ENCODE assay signal across 30 mouse cellular contexts in genomic region chr1:173371586-173371985, GRCm38 (mm10). TPM values are rescaled to one million over a fixed set of nuclear protein-coding genes. Genes with fewer than 3 reads are reported as not detected.
DNase-seq lines count a peak whose midpoint lies in the region; ATAC-seq and TF ChIP-seq lines count a peak whose summit lies in the region.
"Had no signal": no experiment of that assay in that cellular context is flagged by ENCODE, and none has a peak within 500 bp of the region (broad histone marks: within the 10 kb centered on the region; RNA-seq: fewer than 3 reads in every experiment).

No protein-coding gene starts in this region.

- H3K9ac ChIP-seq in heart, adult 2 months (ENCODE audit: low read depth, low read length) = no peak overlapping the region
- no peak overlapping the region for H3K9ac ChIP-seq in forebrain, postnatal 0 days
- H3K9ac ChIP-seq: embryonic facial prominence, embryonic 15.5 days; forebrain, embryonic 12.5 days; heart, embryonic 13.5 days; hindbrain, embryonic 14.5 days; liver, embryonic 14.5 days; neural tube, embryonic 12.5 days had no signal

- no peak for ATAC-seq in forebrain, postnatal 0 days

- 64% methylated on average over 6 of the region's 6 CpGs for WGBS in heart, adult 2 months
- 79% methylated on average over 6 of the region's 6 CpGs for WGBS in forebrain, postnatal 0 days

- no peak for TF ChIP-seq CTCF in heart, adult 2 months (IDR thresholded peaks at IDR 0.05)
- no peak for TF ChIP-seq CTCF in brain, embryonic 14.5 days (IDR thresholded peaks at IDR 0.05; ENCODE audit: borderline replicate concordance, extremely low read depth, insufficient read depth, insufficient read length)
- TF ChIP-seq CTCF in forebrain, postnatal 0 days (IDR thresholded peaks at IDR 0.05; ENCODE audit: low read depth) = no peak

- no peaks in the 10 kb centered on the region for H3K79me2 ChIP-seq in heart, adult 2 months (replicated peaks; ENCODE audit: control insufficient read depth, insufficient read depth, low read length)

- no peak for TF ChIP-seq POLR2A in heart, adult 2 months (IDR thresholded peaks at IDR 0.05; ENCODE audit: insufficient read depth, low read depth, low read length)
- no peak for TF ChIP-seq POLR2A in brain, embryonic 14.5 days (IDR thresholded peaks at IDR 0.05; ENCODE audit: borderline replicate concordance, extremely low read depth, insufficient read depth, insufficient read length, poor library complexity, severe bottlenecking)

- no peaks in the 10 kb centered on the region for H3K9me3 ChIP-seq in forebrain, postnatal 0 days (ENCODE audit: low read length)
- H3K9me3 ChIP-seq: embryonic facial prominence, embryonic 10.5 days; embryonic facial prominence, embryonic 15.5 days; forebrain, embryonic 12.5 days; heart, embryonic 13.5 days; midbrain, embryonic 10.5 days; neural tube, embryonic 12.5 days had no signal

- intact Hi-C loops in heart, adult 2 months (cut with DNase I) = no loop called here

- DNase-seq in heart, adult 11 months = peak; percentile 53
- no peak for DNase-seq in heart, adult 2 months
- peak; percentile 32 for DNase-seq in brain, embryonic 14.5 days (ENCODE audit: low read depth)
- DNase-seq in cerebellum, adult 8-10 months = peak; percentile 87
- DNase-seq in cerebellum, postnatal 25 days = peak; percentile 86 to 91
- DNase-seq in forebrain, postnatal 0 days = no peak
- no peak for DNase-seq in heart, adult 8-10 months (ENCODE audit: low spot score)
- DNase-seq: adrenal gland, adult 8-10 months; gastrocnemius, postnatal 25 days; heart, adult 18-20 months; heart, postnatal 10 days; kidney, adult 18-20 months; kidney, postnatal 4 days; layer of hippocampus, postnatal 36 days; liver; lung, adult 2 months; lung, postnatal 10 days; right cerebral cortex, postnatal 4 days; thymus, postnatal 4 days had no signal

- no peak overlapping the region for H3K4me2 ChIP-seq in forebrain, postnatal 0 days (ENCODE audit: low read depth)
- H3K4me2 ChIP-seq: embryonic facial prominence, embryonic 15.5 days; forebrain, embryonic 12.5 days; heart, embryonic 13.5 days; hindbrain, embryonic 14.5 days; neural tube, embryonic 12.5 days had no signal

- no peaks in the 10 kb centered on the region for H3K36me3 ChIP-seq in heart, adult 2 months (ENCODE audit: control insufficient read depth, insufficient read depth, low read length)
- no peaks in the 10 kb centered on the region for H3K36me3 ChIP-seq in forebrain, postnatal 0 days (ENCODE audit: insufficient read depth)
- H3K36me3 ChIP-seq: embryonic facial prominence, embryonic 10.5 days; embryonic facial prominence, embryonic 15.5 days; forebrain, embryonic 12.5 days; G1E; heart, embryonic 13.5 days; midbrain, embryonic 10.5 days; neural tube, embryonic 12.5 days had no signal

- TF ChIP-seq EP300 in heart, adult 2 months (IDR thresholded peaks at IDR 0.05; ENCODE audit: insufficient read depth, low read depth, low read length) = no peak

- no peak overlapping the region for H3K27ac ChIP-seq in heart, adult 2 months
- H3K27ac ChIP-seq in forebrain, postnatal 0 days (ENCODE audit: low read depth, low read length) = no peak overlapping the region
- H3K27ac ChIP-seq: embryonic facial prominence, embryonic 10.5 days; embryonic facial prominence, embryonic 15.5 days; forebrain, embryonic 12.5 days; heart, embryonic 13.5 days; hindbrain, embryonic 14.5 days; liver, embryonic 14.5 days; midbrain, embryonic 10.5 days; neural tube, embryonic 12.5 days had no signal

- H3K4me3 ChIP-seq in heart, adult 2 months = no peak overlapping the region
- no peak overlapping the region for H3K4me3 ChIP-seq in forebrain, postnatal 0 days (ENCODE audit: low read depth, low read length)
- H3K4me3 ChIP-seq: embryonic facial prominence, embryonic 10.5 days; embryonic facial prominence, embryonic 15.5 days; forebrain, embryonic 12.5 days; heart, embryonic 13.5 days; midbrain, embryonic 10.5 days; myocyte; neural tube, embryonic 12.5 days had no signal

- peaks cover 6% of the 10 kb centered on the region for H3K27me3 ChIP-seq in heart, adult 2 months (ENCODE audit: control insufficient read depth, insufficient read depth, low read length)
- H3K27me3 ChIP-seq in forebrain, postnatal 0 days (ENCODE audit: insufficient read depth, low read length) = no peaks in the 10 kb centered on the region
- H3K27me3 ChIP-seq: forebrain, embryonic 12.5 days; neural tube, embryonic 12.5 days had no signal

- H3K4me1 ChIP-seq in heart, adult 2 months (ENCODE audit: control insufficient read depth, insufficient read depth, low read length) = no peaks in the 10 kb centered on the region
- H3K4me1 ChIP-seq in forebrain, postnatal 0 days (ENCODE audit: insufficient read depth) = 0 out of 2 replicates have a peak, but pooled peaks cover 5% of the 10 kb centered on the region

RNA-seq across cellular contexts. Expression of gene Cadm3, which starts 4.1 kb away (rescaled TPM):
- total RNA-seq in heart, adult 2 months (2021) = 1 to 10 TPM; 1.6 to 2.6 TPM
- 4.1 and 8.1 TPM in 2 replicates for polyA plus RNA-seq in heart, adult 2 months (2012; rRNA removed)
- polyA plus RNA-seq in brain, embryonic 14.5 days (2012; rRNA removed) = 282 and 393 TPM in 2 replicates
- total RNA-seq in forebrain, postnatal 0 days (2014; rRNA removed) = 278 and 354 TPM in 2 replicates
- 25.6 and 41.0 TPM in 2 replicates for polyA plus RNA-seq in forebrain, postnatal 0 days (2015; fragmentation: Nextera tagmentation; extraction: Ambion mirVana)
- total RNA-seq in heart, adult 8-10 months (2022) = 1 to 10 TPM; 1.8 to 2.8 (median 2.6) TPM
- polyA plus RNA-seq: G1E had no signal

RNA-seq across cellular contexts. Expression of gene Aim2, which starts 20.9 kb away (rescaled TPM):
- total RNA-seq in heart, adult 2 months (2021) = 1 to 10 TPM; 1.1 to 1.4 TPM
- 0.82 and 1.4 TPM in 2 replicates for polyA plus RNA-seq in heart, adult 2 months (2012; rRNA removed)
- 3.2 and 5.3 TPM in 2 replicates for polyA plus RNA-seq in brain, embryonic 14.5 days (2012; rRNA removed)
- 2.3 and 4.5 TPM in 2 replicates for total RNA-seq in forebrain, postnatal 0 days (2014; rRNA removed)
- 1.1 and 1.8 TPM in 2 replicates for polyA plus RNA-seq in forebrain, postnatal 0 days (2015; fragmentation: Nextera tagmentation; extraction: Ambion mirVana)
- total RNA-seq in heart, adult 8-10 months (2022) = 1 to 10 TPM in 3 of 4 experiments, under 1 TPM in 1; 0.65 to 3.1 (median 1.4) TPM
- polyA plus RNA-seq: G1E had no signal

RNA-seq across cellular contexts. Expression of gene Ackr1, which starts 38.0 kb away (rescaled TPM):
- under 1 TPM in 1 of 2 experiments, not detected in 1; 0.59 TPM for total RNA-seq in heart, adult 2 months (2021)
- 1.4 and 1.8 TPM in 2 replicates for polyA plus RNA-seq in heart, adult 2 months (2012; rRNA removed)
- polyA plus RNA-seq in brain, embryonic 14.5 days (2012; rRNA removed) = 87.4 and 106 TPM in 2 replicates
- 29.0 and 32.8 TPM in 2 replicates for total RNA-seq in forebrain, postnatal 0 days (2014; rRNA removed)
- polyA plus RNA-seq in forebrain, postnatal 0 days (2015; fragmentation: Nextera tagmentation; extraction: Ambion mirVana) = 11.5 and 14.0 TPM in 2 replicates
- under 1 TPM; 0.23 to 0.56 (median 0.37) TPM for total RNA-seq in heart, adult 8-10 months (2022)
- total RNA-seq: G1E; hematopoietic stem cell, adult 5-6 weeks had no signal
- polyA plus RNA-seq: G1E, myocyte had no signal

Comparison
In these comparisons a context has a peak if more than half of its experiments do, and no peak if none do; other contexts are left out.
1. DNase-seq: peak in heart, adult 11 months (single experiment), brain, embryonic 14.5 days (single experiment), cerebellum, adult 8-10 months (single experiment) and cerebellum, postnatal 25 days (2 of 2); none in heart, adult 2 months (0 of 2), forebrain, postnatal 0 days (single experiment) and heart, adult 8-10 months (single experiment).
2. RNA of gene Cadm3, which starts 4.1 kb away (total RNA-seq): 278 to 354 TPM in forebrain, postnatal 0 days; 1.8 to 2.8 TPM in heart, adult 8-10 months and 1.6 to 2.6 TPM in heart, adult 2 months; every median in the first group is over 10 times any median in the second.
3. RNA of gene Ackr1, which starts 38.0 kb away (total RNA-seq): 29.0 to 32.8 TPM in forebrain, postnatal 0 days; 0.59 TPM in heart, adult 2 months and 0.23 to 0.56 TPM in heart, adult 8-10 months; every median in the first group is over 10 times any median in the second.